ENCODE assay signal across 18 mouse cellular contexts in genomic region chr12:34795487-34795886, GRCm38 (mm10).
DNase-seq lines count a peak whose midpoint lies in the region; ATAC-seq and TF ChIP-seq lines count a peak whose summit lies in the region.
"Had no signal": no experiment of that assay in that cellular context is flagged by ENCODE, and none has a peak within 500 bp of the region (broad histone marks: within the 10 kb centered on the region; RNA-seq: fewer than 3 reads in every experiment).

No protein-coding gene starts in this region.

- H3K36me3 ChIP-seq in heart, postnatal 0 days (replicated peaks; ENCODE audit: control insufficient read depth, insufficient read depth, low read length) = no peaks in the 10 kb centered on the region
- no peaks in the 10 kb centered on the region for H3K36me3 ChIP-seq in kidney, postnatal 0 days (ENCODE audit: insufficient read depth, low read length)
- H3K36me3 ChIP-seq in stomach, postnatal 0 days (ENCODE audit: control insufficient read depth, insufficient read depth, low read length) = no peaks in the 10 kb centered on the region
- H3K36me3 ChIP-seq: limb, embryonic 10.5 days had no signal

- no peak overlapping the region for H3K9ac ChIP-seq in heart, postnatal 0 days (replicated peaks; ENCODE audit: low read depth, low read length)
- H3K9ac ChIP-seq in kidney, postnatal 0 days (ENCODE audit: low read depth, low read length) = no peak overlapping the region
- no peak overlapping the region for H3K9ac ChIP-seq in stomach, postnatal 0 days (ENCODE audit: low read length)
- H3K9ac ChIP-seq: forebrain, embryonic 13.5 days; liver, postnatal 0 days had no signal

- TF ChIP-seq EP300 in heart, postnatal 0 days (IDR thresholded peaks at IDR 0.05; ENCODE audit: low read depth) = no peak
- TF ChIP-seq EP300 in stomach, postnatal 0 days (optimal IDR thresholded peaks at IDR 0.05) = no peak

- WGBS in heart, postnatal 0 days = 37% methylated on average over 4 of the region's 4 CpGs
- 44% methylated on average over 4 of the region's 4 CpGs for WGBS in kidney, postnatal 0 days
- WGBS in stomach, postnatal 0 days = 40% methylated on average over 4 of the region's 4 CpGs

- H3K27me3 ChIP-seq in heart, postnatal 0 days (ENCODE audit: control insufficient read depth, insufficient read depth, low read length) = no peaks in the 10 kb centered on the region
- no peaks in the 10 kb centered on the region for H3K27me3 ChIP-seq in kidney, postnatal 0 days (ENCODE audit: insufficient read depth, low read length)
- H3K27me3 ChIP-seq in stomach, postnatal 0 days (ENCODE audit: control insufficient read depth, insufficient read depth, low read length) = no peaks in the 10 kb centered on the region
- H3K27me3 ChIP-seq: forebrain, embryonic 13.5 days had no signal

- intact Hi-C loops in heart, postnatal 36 days (cut with DNase I) = no loop called here

- peak; percentile 34 for DNase-seq in heart, postnatal 0 days (ENCODE audit: low spot score)
- DNase-seq in heart, postnatal 36 days = no peak
- DNase-seq in ovary, postnatal 36 days (ENCODE audit: low spot score) = peak; percentile 10
- DNase-seq in ovary, postnatal 14 days (ENCODE audit: low spot score) = no peak
- peak; percentile 49 for DNase-seq in kidney, postnatal 0 days (ENCODE audit: low spot score)
- no peak for DNase-seq in stomach, postnatal 0 days (ENCODE audit: low spot score)
- DNase-seq in cerebellum, postnatal 36 days = no peak
- DNase-seq: adrenal gland, postnatal 25 days; B cell, adult 2 months; cerebellum, adult 11-12 months; gastrocnemius, postnatal 10 days; heart, adult 11 months; liver, postnatal 0 days; thymus, postnatal 36 days had no signal

- H3K27ac ChIP-seq in heart, postnatal 0 days (ENCODE audit: low read depth) = no peak overlapping the region
- H3K27ac ChIP-seq in kidney, postnatal 0 days = no peak overlapping the region
- H3K27ac ChIP-seq in stomach, postnatal 0 days (replicated peaks) = no peak overlapping the region
- H3K27ac ChIP-seq: forebrain, embryonic 13.5 days; limb, embryonic 10.5 days had no signal

- no peak for TF ChIP-seq CTCF in heart, postnatal 0 days (IDR thresholded peaks at IDR 0.05; ENCODE audit: low read depth)
- TF ChIP-seq CTCF in kidney, postnatal 0 days (IDR thresholded peaks at IDR 0.05; ENCODE audit: low read depth) = no peak
- TF ChIP-seq CTCF in stomach, postnatal 0 days (IDR thresholded peaks at IDR 0.05; ENCODE audit: low read depth) = no peak

- no peaks in the 10 kb centered on the region for H3K9me3 ChIP-seq in heart, postnatal 0 days (replicated peaks; ENCODE audit: control insufficient read depth, low read length)
- H3K9me3 ChIP-seq in kidney, postnatal 0 days (replicated peaks; ENCODE audit: low read length) = no peaks in the 10 kb centered on the region
- no peaks in the 10 kb centered on the region for H3K9me3 ChIP-seq in stomach, postnatal 0 days (ENCODE audit: control insufficient read depth, low read length)
- H3K9me3 ChIP-seq: forebrain, embryonic 13.5 days; limb, embryonic 10.5 days had no signal

- H3K4me2 ChIP-seq in heart, postnatal 0 days (ENCODE audit: low read depth, low read length) = no peak overlapping the region
- no peak overlapping the region for H3K4me2 ChIP-seq in kidney, postnatal 0 days (ENCODE audit: low read length)
- no peak overlapping the region for H3K4me2 ChIP-seq in stomach, postnatal 0 days (replicated peaks; ENCODE audit: low read depth)
- H3K4me2 ChIP-seq: forebrain, embryonic 13.5 days; midbrain, embryonic 11.5 days had no signal

- ATAC-seq in heart, postnatal 0 days (ENCODE audit: insufficient read depth, low read depth) = no peak
- ATAC-seq in kidney, postnatal 0 days (replicated peaks; ENCODE audit: low FRiP score, low read depth) = no peak
- ATAC-seq in stomach, postnatal 0 days (ENCODE audit: low FRiP score, low TSS enrichment) = no peak
- ATAC-seq: forebrain, embryonic 13.5 days; liver, postnatal 0 days had no signal

- H3K4me3 ChIP-seq in heart, postnatal 0 days (ENCODE audit: low read depth, low read length) = no peak overlapping the region
- no peak overlapping the region for H3K4me3 ChIP-seq in kidney, postnatal 0 days (replicated peaks; ENCODE audit: low read depth, low read length)
- H3K4me3 ChIP-seq in stomach, postnatal 0 days (ENCODE audit: low read depth, low read length) = no peak overlapping the region
- H3K4me3 ChIP-seq: erythroblast, embryonic 14.5 days; forebrain, embryonic 13.5 days; limb, embryonic 10.5 days had no signal

- H3K4me1 ChIP-seq in heart, postnatal 0 days (ENCODE audit: control insufficient read depth, insufficient read depth) = peaks cover 28% of the 10 kb centered on the region
- H3K4me1 ChIP-seq in kidney, postnatal 0 days (replicated peaks; ENCODE audit: insufficient read depth, low read length) = 0 out of 2 replicates have a peak, but pooled peaks cover 4% of the 10 kb centered on the region
- no peaks in the 10 kb centered on the region for H3K4me1 ChIP-seq in stomach, postnatal 0 days (replicated peaks; ENCODE audit: control insufficient read depth, insufficient read depth)

Comparison
In these comparisons a context has a peak if more than half of its experiments do, and no peak if none do; other contexts are left out.
1. DNase-seq: peak in heart, postnatal 0 days (single experiment), ovary, postnatal 36 days (single experiment) and kidney, postnatal 0 days (single experiment); none in heart, postnatal 36 days (0 of 2), ovary, postnatal 14 days (single experiment), stomach, postnatal 0 days (single experiment) and cerebellum, postnatal 36 days (0 of 2).